Mouse (Mus musculus): ENCODE data around the gene Gm2115.

GRCm38 (mm10) chr7:84544946-84545345 lies 16.2 kb downstream of the Gm2115 start:
- no peak for TF ChIP-seq CTCF (IDR thresholded peaks at IDR 0.05; ENCODE audit: borderline replicate concordance, control insufficient read depth, extremely low read depth, insufficient read depth, low read length, poor library complexity)
- TF ChIP-seq POLR2A (IDR thresholded peaks at IDR 0.05; ENCODE audit: control insufficient read depth, extremely low read depth, insufficient read depth, low read length, poor library complexity): no peak

All from thymus, adult 2 months (tissue).